Mouse (Mus musculus) urinary bladder, adult 2 months (tissue): ENCODE measurements around the gene Samd14. TPM values are rescaled to one million over a fixed set of nuclear protein-coding genes. Genes with fewer than 3 reads are reported as not detected.
A peak's percentile ranks its signal among the peaks of the same experiment; 100 is the strongest.
"Not testable (repeated sequence)": the region's sequence is repeated elsewhere in the genome, so short reads cannot be mapped to it uniquely, and the experiment has no call there.

Experiments used
- DNase-seq: peaks from one replicate; pipeline ENCODE4 v3.0.0; 2022; ENCODE audit warnings: low spot score
- polyA plus RNA-seq: library from polyadenylated mRNA; depleted of rRNA; stranded (reverse); fragments of >200 nt; gene quantifications from 2 replicates; pipeline ENCODE4 v1.2.3, GENCODE M21; 2012; rRNA removed

Samd14 gene
- polyA plus RNA-seq: 5.8 and 9.6 TPM in 2 replicates

DNA sequence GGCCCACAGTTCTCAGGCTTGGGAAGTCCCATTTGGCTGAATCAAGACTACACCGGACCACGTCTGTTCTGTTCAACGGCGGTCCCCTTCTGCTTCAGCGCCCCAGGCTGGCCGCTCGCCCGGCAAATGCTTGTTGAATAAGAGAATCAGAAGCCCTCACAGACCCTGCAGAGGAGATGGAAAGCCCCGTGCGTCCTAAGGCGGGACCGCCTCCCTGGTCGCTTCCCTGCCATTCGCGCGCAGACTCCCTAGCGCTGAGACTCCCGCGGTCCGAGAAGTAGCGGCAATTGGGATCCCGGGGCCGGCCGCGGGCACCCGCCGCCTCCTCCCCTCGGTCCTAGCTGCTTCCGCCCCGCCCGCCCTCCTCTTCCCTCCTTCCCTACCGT, at the start of gene Samd14:
Gene Samd14 (plus strand): TSS at position 251 of the 386 bp plus-strand sequence.
- DNase-seq: no peak

DNA sequence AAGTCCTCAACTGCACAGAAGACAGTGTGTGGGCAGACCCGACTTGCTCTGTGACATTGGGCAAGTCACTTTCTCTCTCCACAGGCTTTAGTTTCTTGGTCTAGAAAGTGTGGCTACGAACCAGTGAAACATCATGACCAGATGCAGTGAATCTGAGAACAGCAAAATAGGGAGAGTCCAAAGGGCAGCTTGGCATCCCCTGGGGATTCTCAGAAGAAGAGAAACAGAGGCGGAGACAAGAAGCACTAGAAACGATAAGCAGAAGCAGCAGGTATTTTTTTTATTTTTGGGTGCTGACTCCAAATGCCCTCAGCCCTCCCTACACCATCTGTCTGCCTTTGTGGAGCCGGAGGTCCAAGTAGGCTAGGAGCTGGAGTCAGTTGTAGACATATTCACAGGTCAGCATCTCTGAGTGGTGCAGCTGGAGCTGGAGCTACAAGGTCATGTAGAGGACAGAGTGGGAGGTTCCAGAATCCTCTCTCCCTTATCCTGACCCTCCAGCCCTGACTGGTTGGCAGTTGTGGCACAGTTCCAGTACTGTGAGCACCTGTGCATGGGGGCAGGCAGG, 47.1 kb upstream of the Samd14 start:
- no peak for DNase-seq

DNA sequence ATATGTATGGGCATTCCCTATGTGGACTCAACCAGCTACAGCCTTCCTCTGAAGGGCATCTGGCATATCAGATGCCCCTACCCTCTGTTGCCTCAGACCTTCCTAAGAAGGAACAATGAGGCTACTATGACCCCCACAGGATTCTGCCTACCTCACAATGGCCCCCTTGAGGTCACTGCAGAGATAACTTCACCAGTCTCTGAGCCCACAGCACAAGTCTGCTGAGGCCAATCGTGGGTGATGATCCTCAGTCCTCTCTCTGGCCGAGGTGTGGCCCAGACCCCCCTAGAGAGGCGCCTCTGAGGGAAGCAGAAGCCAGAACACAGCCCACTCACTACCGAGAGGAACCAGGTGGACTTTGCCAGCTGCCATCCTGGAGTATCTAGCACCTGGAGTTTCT, 42.3 kb upstream of the Samd14 start, which contains the start of gene Hils1:
Gene Hils1 (plus strand): TSS at position 175 of the 400 bp plus-strand sequence.
- no peak for DNase-seq

DNA sequence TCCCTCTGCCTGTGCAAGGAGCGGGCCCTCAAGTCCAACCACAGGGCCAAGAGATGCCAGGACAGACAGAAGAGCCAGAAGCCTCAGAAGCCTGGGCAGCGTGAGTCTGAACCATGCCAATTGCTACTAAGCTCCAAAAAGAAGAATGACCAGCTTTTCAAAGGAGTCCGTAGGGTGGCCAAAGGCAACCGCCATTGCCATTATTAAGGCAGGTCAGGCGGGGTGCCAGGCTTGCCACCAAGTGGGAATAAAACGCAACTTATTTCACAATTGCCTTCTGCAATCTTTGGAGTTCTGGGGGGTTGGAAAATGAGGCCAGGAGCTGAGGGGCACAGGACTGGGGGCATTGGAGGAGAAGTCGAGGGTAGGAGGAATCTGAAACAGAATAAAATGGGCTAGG, 41.5 kb upstream of the Samd14 start:
- DNase-seq: no peak

DNA sequence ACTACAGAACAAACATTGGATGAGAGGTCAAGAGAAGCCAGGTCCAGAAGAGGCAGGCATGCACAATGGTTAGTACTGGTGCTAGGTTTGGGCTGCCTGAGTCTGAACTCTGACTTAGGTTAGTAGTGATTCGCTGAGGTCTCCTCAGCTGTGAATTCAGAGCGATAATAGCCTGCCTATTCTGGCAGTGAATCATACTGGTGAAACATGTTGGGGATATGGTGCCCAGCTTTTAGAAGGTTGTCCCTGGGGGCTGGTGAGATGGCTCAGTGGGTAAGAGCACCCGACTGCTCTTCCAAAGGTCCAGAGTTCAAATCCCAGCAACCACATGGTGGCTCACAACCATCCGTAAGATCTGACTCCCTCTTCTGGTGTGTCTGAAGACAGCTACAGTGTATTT, 40.0 kb upstream of the Samd14 start:
- not testable (repeated sequence) for DNase-seq

DNA sequence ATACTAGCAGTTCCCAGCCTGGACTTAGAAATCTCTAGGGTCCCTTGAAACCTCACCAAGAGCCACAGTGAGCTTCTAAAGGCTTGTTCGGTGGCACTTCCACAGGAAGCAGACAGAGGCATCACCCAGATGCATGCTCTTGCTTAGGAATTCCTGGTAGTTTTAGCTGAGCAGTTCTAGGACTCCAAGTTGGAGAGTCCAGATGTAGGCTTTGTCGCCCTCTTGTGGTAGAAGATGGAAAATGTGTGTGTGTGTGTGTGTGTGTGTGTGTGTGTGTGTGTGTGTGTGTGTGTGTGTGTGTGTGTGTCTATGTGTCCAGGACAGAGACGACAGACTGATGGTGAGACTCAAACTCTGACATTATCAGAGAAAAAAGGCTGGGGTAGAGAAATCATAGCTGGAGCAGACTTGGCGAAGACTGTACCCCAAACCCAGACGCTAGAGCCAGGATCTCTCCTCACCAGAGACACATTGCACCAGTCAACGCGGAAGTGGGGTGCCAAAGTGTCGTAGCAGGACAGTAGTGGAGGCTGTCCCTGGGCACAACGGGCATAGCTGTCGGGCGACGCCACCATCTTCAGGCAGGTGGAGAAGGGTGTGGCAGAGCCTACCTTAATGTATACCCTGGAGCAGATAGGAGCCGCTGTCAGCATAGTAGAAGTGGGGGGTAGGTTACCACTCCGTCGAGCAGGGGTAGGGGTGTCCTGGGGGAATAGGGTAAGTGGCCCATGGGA, 39.3 kb upstream of the Samd14 start:
- DNase-seq: no peak

DNA sequence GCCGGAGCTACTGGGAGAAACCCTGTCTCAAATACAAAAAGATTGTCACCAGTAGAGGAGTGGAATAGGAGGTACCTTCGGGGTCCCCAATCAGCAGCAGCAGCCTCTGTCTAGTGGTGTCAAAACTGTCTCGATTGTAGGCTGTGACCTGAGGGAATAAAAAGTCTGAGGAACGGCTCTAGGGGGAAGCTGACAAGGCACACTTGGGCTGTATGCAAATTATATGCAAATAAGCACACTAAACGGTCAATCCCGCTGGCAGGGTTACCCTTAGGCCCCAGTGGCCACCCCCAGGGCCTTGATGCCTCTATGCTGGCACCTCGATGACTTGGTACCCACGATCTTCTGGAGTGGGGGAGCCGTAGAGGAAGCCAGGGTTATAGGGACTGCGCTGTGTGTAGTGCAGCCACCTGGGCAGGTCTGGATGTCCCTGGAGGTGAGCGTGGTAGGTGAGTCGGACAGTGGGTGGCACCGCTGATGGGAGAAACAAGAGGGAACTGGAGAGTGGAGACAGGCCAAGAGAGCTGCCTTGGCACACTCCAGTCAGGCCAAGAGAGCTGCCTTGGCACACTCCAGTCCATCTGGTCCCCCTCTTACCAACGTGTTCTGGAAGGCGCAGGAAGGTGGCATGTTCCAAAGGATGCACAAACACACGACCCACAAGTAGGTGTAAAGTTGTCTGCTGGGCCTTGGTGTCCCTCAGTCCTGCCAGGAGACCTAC, 37.6 kb upstream of the Samd14 start:
- DNase-seq: no peak

DNA sequence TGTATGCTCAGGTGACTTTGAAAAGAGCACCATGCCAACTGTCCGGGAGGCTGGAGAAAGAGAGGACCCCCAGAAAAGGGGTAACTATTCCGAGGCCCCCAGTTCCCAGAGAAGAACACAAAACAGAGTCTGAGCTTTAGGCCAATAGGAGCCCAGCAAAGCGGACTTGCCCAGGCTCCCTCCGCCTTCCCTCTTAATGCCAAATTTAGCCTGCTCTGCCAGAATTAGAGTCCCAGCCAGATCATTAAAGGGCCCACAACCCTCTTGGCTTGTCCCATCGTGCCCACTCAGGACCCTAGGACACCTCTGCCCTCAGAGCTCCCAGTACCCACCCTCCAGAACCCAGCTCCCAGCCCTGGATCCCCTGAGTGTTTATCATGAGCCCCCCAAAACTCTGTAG, 36.8 kb upstream of the Samd14 start:
- DNase-seq: no peak

DNA sequence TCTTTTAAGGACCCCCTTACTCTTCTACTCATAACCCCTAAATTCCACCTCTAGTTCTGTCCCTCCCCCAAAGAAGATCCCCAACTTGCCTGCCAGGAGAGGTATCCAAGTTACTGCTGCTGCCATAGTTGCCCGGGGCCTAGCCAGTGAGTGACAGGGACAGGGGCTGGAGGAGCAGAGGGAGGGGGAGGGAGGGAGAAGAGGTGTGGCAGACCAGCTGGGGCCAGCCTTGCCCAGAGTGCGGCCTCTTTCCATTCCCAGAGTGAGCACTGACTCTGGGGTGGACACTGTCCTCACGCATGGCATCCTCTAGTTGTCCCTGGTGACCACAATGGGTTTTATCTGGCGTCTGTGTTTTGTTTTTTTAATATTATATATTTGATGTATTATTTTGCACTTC, 36.4 kb upstream of the Samd14 start:
- no peak for DNase-seq

DNA sequence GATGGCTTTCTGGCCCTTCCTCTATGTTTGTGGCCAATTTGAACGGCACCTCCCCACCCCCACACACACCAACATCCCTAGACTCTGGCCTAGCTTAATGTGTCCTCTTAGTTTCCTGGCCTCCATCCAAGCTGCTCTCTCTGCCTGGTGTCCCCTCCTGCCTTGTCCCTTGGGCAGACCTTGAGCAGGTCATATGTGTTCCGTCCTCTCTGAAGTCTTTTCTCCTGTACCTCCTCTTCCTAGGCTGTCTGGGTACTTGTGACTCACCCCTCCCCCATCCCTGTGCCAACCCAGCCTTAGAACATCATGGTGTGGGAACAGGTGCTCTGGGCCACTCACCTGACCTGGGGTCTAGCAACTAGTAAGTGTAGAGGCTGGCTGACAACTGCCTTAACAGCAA, 34.7 kb upstream of the Samd14 start:
- no peak for DNase-seq

DNA sequence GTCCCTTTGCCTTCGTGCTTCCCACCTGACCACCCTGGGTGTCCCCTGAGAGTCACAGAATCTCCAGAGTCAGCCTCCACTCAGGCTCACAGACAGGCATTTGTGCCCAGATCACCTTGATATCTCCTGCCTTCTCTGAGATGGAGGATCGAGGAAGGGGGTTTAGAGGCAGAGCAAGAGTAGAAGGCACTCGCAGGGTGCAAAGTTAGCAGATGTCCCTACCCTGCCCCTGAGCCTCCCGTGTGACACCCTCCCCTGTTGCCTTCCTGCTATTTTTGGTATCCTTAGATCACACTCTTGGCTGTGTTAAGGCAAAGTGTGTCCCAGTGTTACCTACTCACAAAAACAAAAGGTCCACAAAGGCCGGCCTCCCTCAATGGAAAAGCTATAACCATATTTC, 33.5 kb upstream of the Samd14 start, which contains the start of gene Sgca:
Gene Sgca (minus strand): TSS at position 129 of the 400 bp plus-strand sequence.
- DNase-seq: no peak

DNA sequence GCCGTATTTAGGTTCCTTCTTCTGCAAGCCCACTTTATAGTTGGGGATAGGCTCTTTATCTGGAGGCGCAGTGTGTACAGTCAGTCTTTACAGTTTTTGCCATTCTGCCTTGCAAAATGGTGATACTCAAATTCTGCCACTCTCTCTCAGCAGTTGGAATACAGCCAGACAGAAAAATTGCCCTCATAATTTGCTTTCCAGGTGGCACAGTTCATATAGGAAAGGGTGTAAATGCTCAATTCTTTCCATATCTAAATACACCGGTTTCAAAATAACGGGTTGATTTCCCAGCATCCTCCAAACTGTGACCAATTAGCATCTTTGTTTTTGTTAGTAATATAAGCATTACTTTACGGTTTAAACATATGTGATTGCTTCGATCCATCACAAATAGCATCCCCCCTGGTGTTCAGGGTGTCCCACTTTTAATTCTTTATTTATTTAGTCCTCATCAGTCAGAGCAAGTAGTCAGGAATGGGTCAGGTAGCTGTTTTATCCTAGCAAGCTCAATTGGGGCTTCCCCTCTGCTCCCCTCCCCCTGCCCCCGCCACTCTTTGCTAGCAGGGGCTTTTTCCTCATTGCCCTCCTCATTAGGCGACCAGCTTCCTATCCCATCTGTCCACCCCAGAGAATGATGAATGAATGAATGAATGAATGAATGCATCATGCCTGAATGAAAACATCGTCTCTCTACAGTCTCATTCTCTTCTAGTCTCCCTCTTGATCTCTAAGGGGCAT, 31.3 kb upstream of the Samd14 start:
- DNase-seq: no peak

DNA sequence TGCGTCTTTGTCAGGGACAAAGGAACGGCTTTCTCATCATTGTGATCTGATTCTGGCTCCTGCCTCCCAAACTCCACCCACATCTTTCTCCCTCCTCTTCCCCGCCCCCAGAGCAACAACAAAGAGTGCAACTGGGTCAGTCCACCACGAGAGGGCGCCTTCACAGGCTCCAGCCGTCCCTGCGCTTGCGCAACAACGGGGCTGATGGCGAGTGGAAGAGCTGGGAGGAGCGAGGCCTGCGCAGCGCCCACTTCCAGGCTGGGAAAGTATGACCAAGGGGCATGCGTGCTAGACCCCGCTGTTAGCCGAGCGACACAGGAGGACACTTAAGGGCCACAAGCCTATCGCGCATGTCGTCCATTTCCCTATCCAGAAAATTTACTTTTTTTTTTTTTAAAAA, 30.7 kb upstream of the Samd14 start:
- peak; percentile 89 for DNase-seq

DNA sequence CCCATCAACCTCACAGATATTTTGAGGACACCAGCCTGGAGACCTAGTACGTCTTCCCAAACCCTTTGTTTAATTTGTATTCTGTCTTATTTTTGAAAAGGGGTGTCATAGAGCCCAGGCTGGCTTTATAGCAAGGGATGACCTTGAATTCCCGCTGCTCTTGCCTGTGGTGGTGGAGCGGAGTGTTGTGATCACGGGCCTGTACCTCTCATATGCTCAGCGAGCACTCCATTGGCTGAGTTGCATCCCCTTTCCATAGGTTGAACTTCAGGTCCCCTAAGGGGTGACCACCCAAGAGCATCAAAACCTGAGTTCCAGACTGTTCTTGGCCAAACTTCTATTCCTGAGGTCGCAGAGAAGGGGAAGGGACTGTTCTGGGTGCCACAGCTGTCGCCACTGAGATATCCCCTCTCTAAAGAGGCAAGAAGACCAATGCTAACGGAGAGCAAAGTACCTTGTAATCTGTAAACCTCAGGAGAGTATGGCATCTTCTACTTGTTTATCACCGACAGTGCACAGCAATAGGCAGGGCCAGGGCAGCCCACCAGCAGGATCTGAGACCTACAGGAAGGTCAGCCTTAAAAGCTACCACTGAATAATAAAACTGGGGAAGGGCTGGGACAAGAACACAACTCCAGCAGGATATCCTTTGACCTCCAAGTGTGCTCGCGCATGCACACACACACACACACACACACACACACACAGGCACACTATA, 30.1 kb upstream of the Samd14 start:
- no peak for DNase-seq

DNA sequence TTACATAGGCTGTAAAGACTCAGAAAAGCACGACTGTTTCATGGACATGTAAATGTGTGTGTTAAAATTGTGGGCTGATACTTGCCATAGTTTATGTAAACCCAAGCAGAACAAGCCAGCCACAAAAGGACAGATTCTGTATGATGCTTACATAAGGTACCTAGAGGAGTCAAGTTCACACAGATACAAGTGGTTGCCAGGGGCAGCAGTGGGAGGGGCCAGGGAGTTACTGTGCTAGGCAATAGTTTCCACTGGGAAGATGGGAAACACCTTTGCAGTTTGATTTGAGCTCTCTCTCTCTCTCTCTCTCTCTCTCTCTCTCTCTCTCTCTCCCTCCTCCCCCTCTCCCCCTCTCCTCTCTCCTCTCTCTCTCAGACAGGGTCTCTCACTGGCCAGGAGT, 24.5 kb upstream of the Samd14 start:
- no peak for DNase-seq

DNA sequence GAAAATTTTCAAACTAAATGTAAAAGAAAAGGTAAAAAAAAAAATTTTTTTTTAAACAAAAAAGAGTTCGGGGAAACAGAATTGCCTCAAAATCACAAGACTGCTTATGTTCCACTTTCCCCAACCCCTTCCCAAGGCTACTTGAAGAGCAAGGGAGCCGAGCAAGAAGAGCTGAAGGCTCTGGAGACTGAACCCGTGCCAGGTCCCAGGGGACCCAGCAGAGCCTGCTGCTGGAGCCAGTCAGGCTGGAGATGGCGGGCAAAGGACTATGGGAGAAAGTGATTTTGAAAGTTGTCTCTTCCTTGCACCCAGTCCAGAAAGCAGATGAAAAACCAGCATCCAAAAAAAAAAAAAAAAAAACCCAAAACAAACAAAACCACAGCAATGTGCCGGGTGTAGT, 23.9 kb upstream of the Samd14 start:
- DNase-seq: no peak

DNA sequence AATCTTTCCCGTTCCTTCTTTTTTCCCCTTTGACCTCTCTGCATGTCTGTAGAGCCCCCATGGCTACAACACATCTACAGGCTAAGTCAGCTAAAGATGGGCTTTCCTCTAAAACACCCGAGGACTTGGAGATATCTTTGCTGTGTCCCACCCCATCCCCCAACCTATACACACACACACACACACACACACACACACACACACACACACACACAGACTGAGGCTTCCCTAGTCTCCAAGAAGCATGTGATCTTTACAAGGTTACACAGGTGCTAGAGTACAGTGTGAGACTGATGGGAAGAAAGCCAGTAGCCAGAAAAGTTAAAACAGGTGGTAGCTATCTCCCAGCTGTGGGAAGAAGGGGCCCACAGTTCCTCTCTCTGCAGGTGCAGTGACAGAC, 23.2 kb upstream of the Samd14 start:
- no peak for DNase-seq

DNA sequence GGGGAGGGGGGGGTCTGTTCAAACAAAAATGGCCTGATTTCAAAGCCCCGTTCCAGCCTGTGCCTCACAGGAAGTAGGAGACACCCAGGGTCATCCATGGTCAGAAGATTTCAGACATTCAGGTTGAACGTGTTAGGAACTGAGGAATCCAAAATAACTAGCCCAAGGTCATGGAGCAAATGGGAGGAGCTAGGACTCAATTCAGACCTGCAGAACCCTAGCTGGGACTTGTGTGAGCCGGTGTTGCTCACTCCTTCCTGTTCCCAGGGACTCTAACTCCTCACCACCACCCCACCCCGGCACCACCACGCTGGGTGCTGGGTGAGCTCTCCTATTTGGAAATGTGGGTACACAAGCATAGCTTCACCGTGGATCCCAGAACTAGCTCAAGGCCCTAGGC, 22.3 kb upstream of the Samd14 start:
- no peak for DNase-seq

DNA sequence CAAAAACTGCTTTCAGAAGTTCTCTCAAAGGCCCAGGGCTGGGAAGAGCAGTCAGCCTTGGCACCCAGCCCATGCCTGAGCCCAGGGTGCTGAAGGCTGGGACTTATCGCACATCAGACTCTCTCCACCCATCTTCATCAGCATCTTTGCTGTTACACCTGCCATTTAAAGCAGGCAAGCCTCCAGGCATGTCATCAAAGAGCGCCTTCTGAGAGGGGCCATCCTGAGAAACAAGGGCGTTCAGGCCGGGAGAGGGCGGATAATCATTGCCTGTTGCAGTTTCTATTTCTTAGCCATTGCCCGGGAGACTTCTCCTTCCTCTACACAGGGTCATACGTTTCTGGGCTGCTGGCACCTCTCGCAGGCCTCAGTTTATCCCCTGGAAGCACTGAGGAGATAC, 21.8 kb upstream of the Samd14 start:
- DNase-seq: no peak

DNA sequence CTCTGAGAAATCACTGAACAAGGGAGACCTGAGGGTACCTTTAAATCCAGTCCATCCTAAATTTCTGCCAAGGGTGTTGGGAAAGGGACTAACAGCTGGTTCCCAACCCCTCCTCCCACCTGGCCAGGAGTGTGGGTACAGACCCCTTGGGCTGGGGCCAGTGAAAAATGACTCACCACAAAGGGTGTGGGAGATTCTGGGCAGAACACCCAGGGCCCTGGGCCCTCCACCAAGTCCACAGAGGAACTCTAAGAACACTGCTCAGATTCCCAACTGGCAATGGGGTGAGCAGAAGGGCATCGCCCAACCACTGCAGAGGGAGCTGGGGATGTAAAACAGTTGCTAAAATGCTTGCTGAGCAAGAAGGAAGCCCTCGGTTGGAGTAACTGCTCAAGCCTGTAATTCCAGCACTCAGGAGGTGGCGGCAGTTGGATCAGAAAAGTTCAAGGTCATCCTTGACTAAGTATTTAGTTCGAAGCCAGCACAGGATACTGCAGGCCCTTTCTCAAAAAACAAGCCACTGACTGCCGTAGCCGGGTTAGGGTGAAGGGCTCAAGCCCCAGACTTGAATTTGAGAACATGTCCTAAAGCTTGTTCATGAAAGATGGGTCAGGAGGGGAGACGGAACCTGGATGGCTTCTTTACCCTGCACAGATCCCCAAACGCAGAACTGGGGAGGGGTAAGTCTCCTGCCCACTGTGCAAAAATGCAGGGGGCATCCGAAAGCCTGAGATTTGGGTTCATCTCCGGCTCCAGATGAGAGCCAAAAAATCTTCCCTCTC, 20.7 kb upstream of the Samd14 start:
- DNase-seq: no peak

DNA sequence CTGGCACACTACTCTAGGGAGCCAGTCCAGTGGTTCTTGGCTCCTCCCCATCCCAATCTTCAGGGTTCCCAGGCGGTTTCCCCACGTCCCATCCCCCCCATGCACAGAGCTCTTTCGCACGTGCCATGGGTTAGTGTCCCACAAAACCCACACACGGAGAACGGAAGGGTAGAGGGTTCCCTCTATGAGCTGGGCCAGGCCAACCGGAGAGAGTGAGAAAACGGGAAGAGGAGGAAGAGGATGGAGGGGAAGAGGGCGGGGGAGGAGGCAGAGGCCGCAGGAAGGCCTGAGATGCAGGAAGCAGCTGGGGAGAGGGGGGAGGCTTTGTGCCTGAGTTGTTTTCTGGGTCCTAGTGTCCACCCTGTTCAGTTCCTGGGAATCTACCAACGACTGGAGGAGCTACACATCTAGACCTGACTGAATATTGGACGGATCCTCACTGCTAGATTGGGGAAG, 20.1 kb upstream of the Samd14 start:
- peak; percentile 62 for DNase-seq
